Mouse (Mus musculus): Measurements from ENCODE around the gene Twnk.

DNA sequence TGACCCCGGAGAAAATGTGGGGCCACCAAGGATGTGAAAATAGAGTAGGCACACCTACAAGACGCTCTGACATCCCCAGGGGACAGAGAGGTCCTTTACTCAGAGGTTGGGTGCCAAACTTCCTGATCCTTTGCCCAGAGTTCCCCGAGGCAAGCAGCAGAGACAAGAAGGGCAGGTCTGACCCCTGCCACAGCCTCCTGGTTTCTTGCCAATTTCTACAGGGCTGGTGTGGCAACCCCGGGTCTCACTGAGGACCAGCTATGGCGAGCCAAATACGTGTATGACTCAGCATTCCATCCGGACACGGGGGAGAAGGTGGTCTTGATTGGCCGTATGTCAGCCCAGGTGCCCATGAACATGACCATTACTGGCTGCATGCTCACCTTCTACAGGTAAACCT lies 44.1 kb downstream of the Twnk start:
- no peak for TF ChIP-seq CTCF (IDR thresholded peaks at IDR 0.05; ENCODE audit: extremely low read depth, insufficient read length, insufficient replicate concordance, low read depth, low read length)
- TF ChIP-seq POLR2A (IDR thresholded peaks at IDR 0.05; ENCODE audit: low read depth, low read length) = no peak

Measured in small intestine, adult 2 months (tissue).